Mouse (Mus musculus): Measurements from ENCODE around the gene Lpar2.

DNA sequence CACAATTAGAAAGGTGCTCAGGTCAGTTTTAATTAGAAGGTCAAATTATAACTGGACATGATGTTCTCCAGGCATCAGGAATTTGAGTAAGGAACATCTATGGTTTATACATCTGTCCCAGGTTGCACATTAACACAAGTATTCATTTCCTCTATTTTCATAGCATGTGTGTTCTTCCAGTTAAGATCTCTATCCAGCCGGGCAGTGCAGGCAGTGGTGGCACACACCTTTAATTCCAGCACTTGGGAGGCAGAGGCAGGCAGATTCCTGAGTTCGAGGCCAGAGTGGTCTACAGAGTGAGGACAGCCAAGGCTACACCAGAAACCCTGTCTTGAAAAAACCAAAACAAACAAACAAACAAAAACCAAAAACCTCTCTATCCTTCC, 47.1 kb upstream of the Lpar2 start:
- TF ChIP-seq CTCF (conservative IDR thresholded peaks at IDR 0.05; ENCODE audit: low read length), result no peak
- no peak for TF ChIP-seq NANOG (IDR thresholded peaks at IDR 0.05; ENCODE audit: borderline replicate concordance, low read length)
- TF ChIP-seq POU5F1 (IDR thresholded peaks at IDR 0.05; ENCODE audit: borderline replicate concordance, low read length), result no peak
